Mouse (Mus musculus) heart, adult 2 months (tissue): ENCODE measurements at regions not wholly inside any gene's neighbourhood (a gene's known extent, or its start where the extent isn't known, plus 50 kb on each side); places are given as distances from the start of the nearest gene placed in this dataset.

Experiments used
- DNase-seq, 2 experiments: peaks; one replicate each; pipeline ENCODE4 v3.0.0; 2021
- H3K27ac ChIP-seq: fragments of 200-600 bp; 2 replicates; pipeline ENCODE4 v1.8.1; 2022
- H3K27me3 ChIP-seq: fragments of 200-500 bp; 2 replicates; pipeline ENCODE4 v1.6.1; 2012; ENCODE audit warnings: mild to moderate bottlenecking, low read length, inconsistent platforms, mixed read lengths; ENCODE audit not compliant: control insufficient read depth, insufficient read depth
- H3K36me3 ChIP-seq: fragments of 200-500 bp; 2 replicates; pipeline ENCODE4 v1.6.1; 2012; ENCODE audit warnings: low read length, inconsistent platforms; ENCODE audit not compliant: control insufficient read depth, insufficient read depth
- H3K4me1 ChIP-seq: fragments of 200-500 bp; 2 replicates; pipeline ENCODE4 v1.6.1; 2011; ENCODE audit warnings: low read length; ENCODE audit not compliant: control insufficient read depth, insufficient read depth
- H3K4me3 ChIP-seq: fragments of 200-600 bp; 2 replicates; pipeline ENCODE4 v1.8.1; 2022
- H3K79me2 ChIP-seq: fragments of 200-500 bp; replicated peaks from 2 replicates; pipeline ENCODE4 v1.6.1; 2012; ENCODE audit warnings: mild to moderate bottlenecking, inconsistent platforms, low read length, moderate library complexity, mixed read lengths; ENCODE audit not compliant: control insufficient read depth, insufficient read depth
- H3K9ac ChIP-seq: fragments of 200-500 bp; 2 replicates; pipeline ENCODE4 v1.6.1; 2012; ENCODE audit warnings: low read depth, mild to moderate bottlenecking, control low read depth, inconsistent platforms, low read length, mixed read lengths
- CTCF ChIP-seq: fragments of 200-600 bp; IDR thresholded peaks from 2 replicates; pipeline ENCODE4 v1.8.1; 2022; ENCODE audit warnings: antibody characterized with exemption, mild to moderate bottlenecking, moderate library complexity
- EP300 ChIP-seq: fragments of 200-500 bp; IDR thresholded peaks from 2 replicates; pipeline ENCODE4 v1.6.1; 2011; ENCODE audit warnings: low read depth, low read length, control low read depth; ENCODE audit not compliant: insufficient read depth
- POLR2A ChIP-seq: fragments of 200-500 bp; IDR thresholded peaks from 2 replicates; pipeline ENCODE4 v1.6.1; 2011; ENCODE audit warnings: mild to moderate bottlenecking, low read depth, low read length, control low read depth; ENCODE audit not compliant: insufficient read depth
- WGBS: fragments of 180-500 bp; shearing (Covaris S2); methylation state at CpG from one replicate; pipeline ENCODE4 v1.1.7; 2018; 5-methylcytosine and 5-hydroxymethylcytosine counted together
- intact Hi-C: fragments of 180-260 bp; cut with DNase I; formaldehyde crosslinking; loops from one replicate; pipeline ENCODE4 v1.15.1; 2025

DNA sequence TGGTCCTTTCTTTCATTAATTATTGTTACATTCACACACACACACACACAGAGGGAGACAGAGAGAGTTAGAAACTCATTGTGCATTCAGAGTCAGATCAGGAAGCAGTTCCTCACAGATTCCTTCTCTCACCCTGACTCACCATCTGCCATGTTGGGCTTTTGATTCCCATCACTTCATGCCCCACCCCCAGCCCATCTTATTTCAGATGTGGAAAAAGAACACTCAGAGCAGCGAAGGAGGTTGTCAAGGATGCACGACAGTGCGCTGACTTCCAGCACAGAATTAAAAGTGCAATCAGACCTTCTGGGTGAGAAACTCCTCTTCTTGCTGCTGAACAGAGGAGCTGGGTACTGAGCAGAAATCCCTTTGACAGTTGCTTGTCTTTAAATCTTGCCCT, 438.8 kb upstream of the Kdm8 start:
- no peaks in the 10 kb centered on the region for H3K4me1 ChIP-seq
- TF ChIP-seq POLR2A (no peak), EP300 (no peak), CTCF (no peak)
- intact Hi-C loops, result no loop called here
- H3K27ac ChIP-seq, result no peak overlapping the region
- no peaks in the 10 kb centered on the region for H3K27me3 ChIP-seq
- no peak overlapping the region for H3K9ac ChIP-seq
- WGBS, result 82% methylated on average over 3 of the region's 3 CpGs
- no peaks in the 10 kb centered on the region for H3K36me3 ChIP-seq
- H3K79me2 ChIP-seq, result no peaks in the 10 kb centered on the region
- H3K4me3 ChIP-seq, result no peak overlapping the region
- no peak for DNase-seq

DNA sequence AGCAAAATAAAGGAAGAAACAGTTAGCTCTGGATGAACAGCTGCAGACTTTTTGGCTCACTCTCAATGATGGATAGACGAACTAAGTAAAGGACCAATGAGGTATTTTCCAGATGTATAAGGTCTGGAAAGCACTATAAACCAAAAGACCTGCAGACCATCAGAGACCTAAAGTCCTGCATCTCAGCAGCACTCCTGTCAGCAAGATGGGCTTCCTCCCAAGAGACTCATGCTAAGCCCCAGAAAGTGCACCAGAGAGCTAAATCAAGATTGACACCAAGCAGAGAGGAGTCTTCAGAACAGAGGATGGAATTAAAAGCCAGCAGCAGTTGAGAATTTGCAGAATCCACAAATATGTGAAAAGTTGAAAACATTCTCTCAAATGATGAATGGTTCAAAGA, 425.2 kb upstream of the Kdm8 start:
- no peaks in the 10 kb centered on the region for H3K27me3 ChIP-seq
- H3K79me2 ChIP-seq, result no peaks in the 10 kb centered on the region
- no peak overlapping the region for H3K9ac ChIP-seq
- no peak overlapping the region for H3K4me3 ChIP-seq
- H3K27ac ChIP-seq, result no peak overlapping the region
- H3K36me3 ChIP-seq, result no peaks in the 10 kb centered on the region
- intact Hi-C loops, result no loop called here
- TF ChIP-seq CTCF (no peak), EP300 (no peak), POLR2A (no peak)
- WGBS, result 65% methylated on average over 1 of the region's 1 CpGs
- no peaks in the 10 kb centered on the region for H3K4me1 ChIP-seq
- no peak for DNase-seq

DNA sequence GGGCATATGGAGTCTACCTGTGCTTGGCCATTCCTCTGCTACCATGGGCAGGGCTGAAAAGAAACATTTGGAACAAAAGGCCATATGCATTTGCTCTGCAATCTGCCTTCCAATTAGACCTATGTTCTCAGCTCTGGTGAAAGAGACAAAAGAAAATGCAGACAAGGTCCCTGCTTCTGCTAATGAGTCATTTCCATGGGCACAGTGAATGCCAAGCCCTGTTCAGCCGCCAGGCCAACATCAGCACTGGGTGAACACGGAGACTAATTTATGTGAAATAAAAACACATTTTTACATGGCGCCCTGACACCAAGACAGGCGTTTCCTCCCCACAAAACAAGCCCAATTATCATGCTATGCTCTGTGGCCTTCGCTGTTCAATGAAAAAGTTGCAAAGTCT, 419.5 kb upstream of the Kdm8 start:
- WGBS, result 61% methylated on average over 5 of the region's 5 CpGs
- no peaks in the 10 kb centered on the region for H3K4me1 ChIP-seq
- no peaks in the 10 kb centered on the region for H3K27me3 ChIP-seq
- H3K9ac ChIP-seq, result no peak overlapping the region
- no peak for TF ChIP-seq EP300
- no peak for TF ChIP-seq CTCF
- TF ChIP-seq POLR2A, result no peak
- DNase-seq, result no peak
- no peaks in the 10 kb centered on the region for H3K36me3 ChIP-seq
- H3K79me2 ChIP-seq, result no peaks in the 10 kb centered on the region
- H3K27ac ChIP-seq, result no peak overlapping the region
- intact Hi-C loops, result no loop called here
- no peak overlapping the region for H3K4me3 ChIP-seq

DNA sequence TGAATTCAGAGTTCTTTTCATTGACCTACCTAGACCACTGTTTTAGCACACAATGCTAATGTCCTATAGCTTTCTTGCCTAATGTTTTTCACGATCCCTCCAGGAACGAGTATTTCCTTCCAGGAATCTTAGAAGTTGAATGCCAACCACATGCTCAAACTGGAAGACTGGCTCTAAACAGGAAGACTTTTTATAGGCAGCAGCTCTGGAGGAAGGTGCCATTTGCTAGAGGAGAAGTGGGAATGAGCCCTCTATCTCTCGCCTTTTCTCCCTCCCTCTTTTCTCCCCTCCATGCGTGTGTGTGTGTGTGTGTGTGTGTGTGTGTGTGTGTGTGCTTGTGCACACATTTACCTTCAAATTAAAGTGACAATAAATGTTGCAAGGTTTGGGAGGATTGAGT, 410.7 kb upstream of the Kdm8 start:
- no peak for DNase-seq
- no peaks in the 10 kb centered on the region for H3K27me3 ChIP-seq

DNA sequence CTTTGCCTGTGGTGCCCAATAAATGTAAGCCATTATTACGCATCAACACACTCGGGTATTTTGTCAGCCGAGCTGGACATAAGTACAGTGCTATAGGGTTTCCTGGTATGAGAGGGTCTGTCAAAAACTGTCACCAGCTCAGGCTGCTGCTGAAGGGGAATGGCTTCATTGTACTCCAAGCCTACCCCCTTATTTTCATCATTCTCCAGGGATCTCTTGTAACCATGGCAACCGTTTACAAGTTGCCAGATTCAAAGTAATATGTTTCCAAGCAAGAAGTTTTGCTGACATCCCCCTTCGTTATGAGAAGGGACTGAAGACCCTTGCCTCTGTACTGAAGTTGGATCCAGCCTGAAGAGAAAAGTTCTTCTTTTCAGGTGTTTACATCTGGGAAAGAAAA, 410.3 kb upstream of the Kdm8 start:
- Histone ChIP-seq H3K27me3 (no peaks in the 10 kb centered on the region), H3K79me2 (no peaks in the 10 kb centered on the region), H3K27ac (no peak overlapping the region), H3K4me1 (no peaks in the 10 kb centered on the region), H3K36me3 (no peaks in the 10 kb centered on the region), H3K9ac (no peak overlapping the region), H3K4me3 (no peak overlapping the region)
- intact Hi-C loops, result no loop called here
- TF ChIP-seq CTCF, result no peak
- TF ChIP-seq POLR2A, result no peak
- no peak for TF ChIP-seq EP300
- DNase-seq, result no peak
- 81% methylated on average over 5 of the region's 5 CpGs for WGBS

More for the DNA sequence above, 410.7 kb upstream of the Kdm8 start:
- TF ChIP-seq POLR2A, result no peak
- Histone ChIP-seq H3K79me2 (no peaks in the 10 kb centered on the region), H3K27ac (no peak overlapping the region), H3K9ac (no peak overlapping the region), H3K4me1 (no peaks in the 10 kb centered on the region), H3K36me3 (no peaks in the 10 kb centered on the region), H3K4me3 (no peak overlapping the region)
- 57% methylated on average over 4 of the region's 4 CpGs for WGBS
- intact Hi-C loops, result no loop called here

DNA sequence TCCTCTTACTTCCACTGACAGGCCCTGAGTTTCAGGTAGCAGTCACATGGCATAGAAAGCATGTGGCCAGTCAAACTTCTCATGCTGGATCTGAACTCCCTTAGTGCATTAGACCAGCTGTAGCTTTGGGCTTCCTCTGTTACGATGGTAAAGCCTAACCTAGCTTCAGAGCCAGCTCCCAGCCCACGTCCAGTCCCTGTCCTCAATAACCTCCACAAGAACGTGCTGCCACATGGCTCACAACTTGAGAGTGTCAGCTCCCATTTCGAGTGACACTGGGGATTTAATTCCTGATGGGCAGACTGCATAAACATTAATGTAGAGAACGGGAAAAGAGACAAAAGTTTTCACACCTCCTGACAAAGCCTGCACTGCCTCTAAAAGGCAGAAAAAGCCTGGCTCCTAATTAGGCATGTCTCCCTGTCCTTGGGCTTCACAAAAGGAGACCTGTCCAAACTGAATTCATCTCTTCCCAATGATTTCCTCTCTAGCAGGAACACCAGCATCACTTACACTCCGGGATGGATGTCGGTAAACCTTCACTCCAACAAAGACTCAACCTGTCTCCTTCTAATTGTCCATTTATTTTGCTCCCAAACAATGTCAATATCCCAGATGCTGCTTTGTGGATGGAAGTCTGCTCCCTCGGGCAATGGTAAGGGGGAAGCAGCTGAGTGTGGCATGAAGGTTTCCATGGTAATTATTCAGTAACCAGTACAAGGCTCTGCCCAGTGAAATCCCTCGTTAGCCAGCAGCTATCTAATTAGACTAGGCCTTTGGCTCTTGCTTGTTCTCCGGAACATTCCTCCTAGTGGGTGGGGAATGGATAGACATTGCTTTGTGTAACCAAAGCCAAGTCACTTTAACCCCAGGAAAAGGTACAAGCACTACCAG, 408.1 kb upstream of the Kdm8 start:
- Histone ChIP-seq H3K27me3 (no peaks in the 10 kb centered on the region), H3K36me3 (no peaks in the 10 kb centered on the region), H3K9ac (no peak overlapping the region), H3K4me1 (no peaks in the 10 kb centered on the region), H3K27ac (no peak overlapping the region), H3K4me3 (no peak overlapping the region), H3K79me2 (no peaks in the 10 kb centered on the region)
- TF ChIP-seq EP300, result no peak
- TF ChIP-seq CTCF, result no peak
- no peak for TF ChIP-seq POLR2A
- no peak for DNase-seq
- WGBS, result 63% methylated on average over 10 of the region's 10 CpGs
- intact Hi-C loops, result no loop called here
